Mouse (Mus musculus) hindbrain, postnatal 0 days (tissue): ENCODE results near the gene Plekhh3. TPM values are rescaled to one million over a fixed set of nuclear protein-coding genes. Genes with fewer than 3 reads are reported as not detected.

Experiments used
- ATAC-seq: fragments of 200-750 bp; cut with Nextera tagmentation; 2 replicates; pipeline ENCODE4 v1.8.0; 2017; ENCODE audit warnings: mild to moderate bottlenecking, moderate TSS enrichment, moderate library complexity
- DNase-seq: peaks from one replicate; pipeline ENCODE4 v3.0.0-alpha.2; 2015; ENCODE audit warnings: low spot score
- H3K27ac ChIP-seq: fragments of 300-500 bp; sonication (generic); 2 replicates; pipeline ENCODE4 v1.5.1; 2014; ENCODE audit warnings: mild to moderate bottlenecking
- H3K27me3 ChIP-seq: fragments of 300-500 bp; sonication (generic); 2 replicates; pipeline ENCODE4 v1.6.1; 2014; ENCODE audit warnings: low read length, mixed read lengths; ENCODE audit not compliant: insufficient read depth
- H3K36me3 ChIP-seq: fragments of 300-500 bp; sonication (generic); 2 replicates; pipeline ENCODE4 v1.6.1; 2014; ENCODE audit warnings: low read length, mixed read lengths; ENCODE audit not compliant: insufficient read depth
- H3K4me1 ChIP-seq: fragments of 300-500 bp; sonication (generic); 2 replicates; pipeline ENCODE4 v1.6.1; 2014; ENCODE audit warnings: antibody characterized with exemption, low read length, mixed read lengths; ENCODE audit not compliant: insufficient read depth
- H3K4me2 ChIP-seq: fragments of 300-500 bp; sonication (generic); 2 replicates; pipeline ENCODE4 v1.6.1; 2014; ENCODE audit warnings: low read depth, mild to moderate bottlenecking, low read length, moderate library complexity, mixed read lengths
- H3K4me3 ChIP-seq: fragments of 300-500 bp; sonication (generic); 2 replicates; pipeline ENCODE4 v1.5.1; 2014; ENCODE audit warnings: low read length
- H3K9ac ChIP-seq: fragments of 300-500 bp; sonication (generic); replicated peaks from 2 replicates; pipeline ENCODE4 v1.6.1; 2014; ENCODE audit warnings: mild to moderate bottlenecking, low read length, moderate library complexity, mixed read lengths
- H3K9me3 ChIP-seq: fragments of 300-500 bp; sonication (generic); 2 replicates; pipeline ENCODE4 v1.6.1; 2016; ENCODE audit warnings: low read length, mixed read lengths
- CTCF ChIP-seq: IDR thresholded peaks from 2 replicates; pipeline ENCODE4 v1.5.1; 2016; ENCODE audit warnings: antibody characterized with exemption, control low read depth, low read depth
- WGBS: fragments of 180-500 bp; shearing (Covaris S2); extraction: QIAGEN DNeasy Blood & Tissue Kit; methylation state at CpG from one replicate; pipeline ENCODE4 v1.1.7; 2014; 5-methylcytosine and 5-hydroxymethylcytosine counted together
- polyA plus RNA-seq: library from polyadenylated mRNA; unstranded; fragments of >200 nt; fragmentation: Nextera tagmentation; extraction: Ambion mirVana; gene quantifications from 2 replicates; pipeline ENCODE4 v1.2.1, GENCODE M21; 2015
- total RNA-seq: library from RNA; depleted of rRNA; stranded (reverse); fragments of >200 nt; gene quantifications from 2 replicates; pipeline ENCODE4 v1.2.3, GENCODE M21; 2014

Plekhh3 gene
- total and polyA plus RNA-seq, 2 experiments from 2014 or later = 8.8 to 32.3 TPM

- no peak overlapping the region for H3K4me2 ChIP-seq
- no peak for DNase-seq
- no peak overlapping the region for H3K4me3 ChIP-seq
- H3K36me3 ChIP-seq = peaks cover 40% of the 10 kb centered on the region
- H3K27me3 ChIP-seq = no peaks in the 10 kb centered on the region
- no peak for TF ChIP-seq CTCF
- H3K9me3 ChIP-seq = no peaks in the 10 kb centered on the region
- H3K9ac ChIP-seq = no peak overlapping the region
- no peaks in the 10 kb centered on the region for H3K4me1 ChIP-seq
- 93% methylated on average over 3 of the region's 3 CpGs for WGBS
- no peak overlapping the region for H3K27ac ChIP-seq
- ATAC-seq = no peak
These were observed 28.4 kb upstream of the Plekhh3 start for GRCm38 (mm10) chr11:101199555-101199954.

- no peak for TF ChIP-seq CTCF
- H3K27me3 ChIP-seq = no peaks in the 10 kb centered on the region
- WGBS = 95% methylated on average over 8 of the region's 8 CpGs
- no peak overlapping the region for H3K27ac ChIP-seq
- H3K36me3 ChIP-seq = peaks cover 34% of the 10 kb centered on the region
- ATAC-seq (no peak), DNase-seq (no peak)
- no peak overlapping the region for H3K9ac ChIP-seq
- no peaks in the 10 kb centered on the region for H3K9me3 ChIP-seq
- no peak overlapping the region for H3K4me3 ChIP-seq
- no peak overlapping the region for H3K4me2 ChIP-seq
- no peaks in the 10 kb centered on the region for H3K4me1 ChIP-seq
These were observed 25.0 kb upstream of the Plekhh3 start for GRCm38 (mm10) chr11:101196175-101196574.

GRCm38 (mm10) chr11:101195571-101195970 lies 24.4 kb upstream of the Plekhh3 start:
- Histone ChIP-seq H3K9ac (no peak overlapping the region), H3K27ac (no peak overlapping the region), H3K4me2 (no peak overlapping the region), H3K36me3 (peaks cover 34% of the 10 kb centered on the region), H3K9me3 (no peaks in the 10 kb centered on the region), H3K4me1 (no peaks in the 10 kb centered on the region), H3K4me3 (no peak overlapping the region), H3K27me3 (no peaks in the 10 kb centered on the region)
- ATAC-seq = no peak
- 86% methylated on average over 8 of the region's 8 CpGs for WGBS
- DNase-seq = no peak
- TF ChIP-seq CTCF = no peak

- H3K9me3 ChIP-seq = no peaks in the 10 kb centered on the region
- H3K36me3 ChIP-seq = peaks cover 31% of the 10 kb centered on the region
- H3K4me2 ChIP-seq = no peak overlapping the region
- 95% methylated on average over 1 of the region's 1 CpGs for WGBS
- no peak overlapping the region for H3K4me3 ChIP-seq
- no peaks in the 10 kb centered on the region for H3K27me3 ChIP-seq
- H3K9ac ChIP-seq = no peak overlapping the region
- ATAC-seq (no peak), DNase-seq (no peak)
- TF ChIP-seq CTCF = no peak
- H3K27ac ChIP-seq = no peak overlapping the region
- H3K4me1 ChIP-seq = peaks cover 1% of the 10 kb centered on the region; the same call in 1 of the 2 replicates
These were observed 23.9 kb upstream of the Plekhh3 start for GRCm38 (mm10) chr11:101195101-101195500.

GRCm38 (mm10) chr11:101194643-101195042 lies 23.5 kb upstream of the Plekhh3 start:
- Histone ChIP-seq H3K9me3 (no peaks in the 10 kb centered on the region), H3K9ac (no peak overlapping the region), H3K27me3 (no peaks in the 10 kb centered on the region), H3K27ac (no peak overlapping the region), H3K4me3 (no peak overlapping the region), H3K36me3 (peaks cover 26% of the 10 kb centered on the region), H3K4me2 (no peak overlapping the region), H3K4me1 (peaks cover 6% of the 10 kb centered on the region; the same call in 1 of the 2 replicates)
- DNase-seq (no peak), ATAC-seq (no peak)
- TF ChIP-seq CTCF = no peak
- WGBS = 91% methylated on average over 6 of the region's 6 CpGs

GRCm38 (mm10) chr11:101194137-101194536 lies 23.0 kb upstream of the Plekhh3 start:
- Histone ChIP-seq H3K9me3 (no peaks in the 10 kb centered on the region), H3K36me3 (peaks cover 21% of the 10 kb centered on the region), H3K4me3 (no peak overlapping the region), H3K27ac (no peak overlapping the region), H3K4me1 (peaks cover 8% of the 10 kb centered on the region), H3K9ac (no peak overlapping the region), H3K27me3 (no peaks in the 10 kb centered on the region), H3K4me2 (no peak overlapping the region)
- no peak for ATAC-seq
- TF ChIP-seq CTCF = no peak
- WGBS = 71% methylated on average over 5 of the region's 5 CpGs
- no peak for DNase-seq

- H3K4me1 ChIP-seq = peaks cover 10% of the 10 kb centered on the region
These were observed 21.9 kb upstream of the Plekhh3 start for GRCm38 (mm10) chr11:101193076-101193475.

More at GRCm38 (mm10) chr11:101193076-101193475, 21.9 kb upstream of the Plekhh3 start:
- Histone ChIP-seq H3K4me2 (no peak overlapping the region), H3K4me3 (no peak overlapping the region), H3K27me3 (no peaks in the 10 kb centered on the region), H3K27ac (no peak overlapping the region), H3K36me3 (peaks cover 12% of the 10 kb centered on the region), H3K9me3 (no peaks in the 10 kb centered on the region), H3K9ac (no peak overlapping the region)
- no peak for TF ChIP-seq CTCF
- WGBS = 81% methylated on average over 7 of the region's 7 CpGs
- no peak for DNase-seq
- ATAC-seq = no peak
